Mouse (Mus musculus) forebrain, postnatal 0 days (tissue): ENCODE data around the gene Ccdc57. TPM values are rescaled to one million over a fixed set of nuclear protein-coding genes. Genes with fewer than 3 reads are reported as not detected.
"Not testable (repeated sequence)": the region's sequence is repeated elsewhere in the genome, so short reads cannot be mapped to it uniquely, and the experiment has no call there.

Source experiments
- ATAC-seq: fragments of 200-750 bp; cut with Nextera tagmentation; 2 replicates; pipeline ENCODE4 v1.8.0; 2017; ENCODE audit warnings: mild to moderate bottlenecking, moderate library complexity
- DNase-seq: peaks from one replicate; pipeline ENCODE4 v3.0.0-alpha.2; 2015
- H3K27ac ChIP-seq: fragments of 300-500 bp; sonication (generic); 2 replicates; pipeline ENCODE4 v1.5.1; 2014; ENCODE audit warnings: low read depth, mild to moderate bottlenecking, antibody characterized with exemption, low read length, moderate library complexity, mixed read lengths
- H3K27me3 ChIP-seq: fragments of 300-500 bp; sonication (generic); 2 replicates; pipeline ENCODE4 v1.6.1; 2014; ENCODE audit warnings: mild to moderate bottlenecking, low read length, mixed read lengths; ENCODE audit not compliant: insufficient read depth
- H3K36me3 ChIP-seq: fragments of 300-500 bp; sonication (generic); 2 replicates; pipeline ENCODE4 v1.6.1; 2014; ENCODE audit warnings: mild to moderate bottlenecking, moderate library complexity; ENCODE audit not compliant: insufficient read depth
- H3K4me1 ChIP-seq: fragments of 300-500 bp; sonication (generic); 2 replicates; pipeline ENCODE4 v1.6.1; 2014; ENCODE audit warnings: antibody characterized with exemption; ENCODE audit not compliant: insufficient read depth
- H3K4me2 ChIP-seq: fragments of 300-500 bp; sonication (generic); 2 replicates; pipeline ENCODE4 v1.6.1; 2014; ENCODE audit warnings: low read depth, mild to moderate bottlenecking, moderate library complexity
- H3K4me3 ChIP-seq: fragments of 300-500 bp; sonication (generic); 2 replicates; pipeline ENCODE4 v1.5.1; 2014; ENCODE audit warnings: low read depth, low read length, mixed read lengths
- H3K9ac ChIP-seq: fragments of 300-500 bp; sonication (generic); 2 replicates; pipeline ENCODE4 v1.6.1; 2014; ENCODE audit warnings: mild to moderate bottlenecking
- H3K9me3 ChIP-seq: fragments of 300-500 bp; sonication (generic); 2 replicates; pipeline ENCODE4 v1.6.1; 2016; ENCODE audit warnings: low read length
- CTCF ChIP-seq: sonication (generic); IDR thresholded peaks from 2 replicates; pipeline ENCODE4 v1.5.1; 2016; ENCODE audit warnings: antibody characterized with exemption, control low read depth, low read depth
- WGBS: fragments of 180-500 bp; shearing (Covaris S2); extraction: QIAGEN DNeasy Blood & Tissue Kit; methylation state at CpG from one replicate; pipeline ENCODE4 v1.1.7; 2014; 5-methylcytosine and 5-hydroxymethylcytosine counted together
- polyA plus RNA-seq: library from polyadenylated mRNA; unstranded; fragments of >200 nt; fragmentation: Nextera tagmentation; extraction: Ambion mirVana; gene quantifications from 2 replicates; pipeline ENCODE4 v1.2.1, GENCODE M21; 2015
- total RNA-seq: library from RNA; depleted of rRNA; stranded (reverse); fragments of >200 nt; gene quantifications from 2 replicates; pipeline ENCODE4 v1.2.3, GENCODE M21; 2014

The Ccdc57 gene
- total and polyA plus RNA-seq, 2 experiments from 2014 or later: 6.9 to 11.6 TPM

DNA sequence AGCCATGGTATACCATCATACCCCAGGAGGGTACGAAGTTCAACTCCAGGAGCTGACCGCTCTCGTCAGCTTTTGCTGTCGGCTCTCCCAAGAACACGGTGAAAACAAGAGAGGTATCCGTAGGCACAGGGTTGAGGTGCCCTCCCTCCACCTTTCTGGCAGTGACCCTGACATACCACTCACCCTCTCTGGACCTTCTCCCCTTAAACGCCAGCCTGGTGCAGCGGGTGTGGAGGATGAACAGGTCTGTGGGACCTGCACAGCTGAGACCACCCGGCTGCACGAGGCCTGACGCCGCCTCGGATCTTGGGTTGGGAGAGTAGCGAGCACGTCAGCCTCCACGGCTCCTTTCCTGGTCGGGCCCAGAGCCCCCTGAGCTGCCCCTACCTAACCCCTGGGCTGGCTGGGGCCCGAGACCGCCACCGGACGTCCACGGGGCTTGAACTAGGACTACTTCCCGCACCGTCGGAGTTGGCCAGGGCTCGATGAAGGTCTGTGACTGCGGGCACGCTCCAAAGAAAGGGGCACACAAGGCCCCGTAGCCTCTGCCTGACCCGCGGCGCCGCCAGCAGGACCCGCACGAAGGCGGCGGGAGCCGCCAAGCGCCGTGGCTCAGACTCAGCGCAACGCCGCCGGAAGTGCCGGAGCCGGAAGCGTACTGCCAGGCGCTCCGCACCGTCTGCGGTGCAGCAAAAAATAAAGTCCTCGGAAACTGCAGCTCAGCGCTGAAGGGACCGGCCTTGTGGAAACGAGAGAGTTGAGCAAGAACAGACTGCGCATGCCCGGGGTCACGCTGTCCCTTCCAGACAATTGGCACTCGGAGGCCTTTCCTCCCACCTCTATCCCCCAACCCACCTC, 136.7 kb downstream of the Ccdc57 start, which contains the start of gene Dus1l:
Dus1l (minus strand) TSS at position 648 of the 858 bp plus-strand sequence.
- H3K4me1 ChIP-seq: peaks cover 6% of the 10 kb centered on the region
- H3K36me3 ChIP-seq: peaks cover 31% of the 10 kb centered on the region
- WGBS: 4% methylated on average over 59 of the region's 59 CpGs
- H3K4me3 ChIP-seq: peak within 1 kb of the TSS; percentile 73
- H3K9ac ChIP-seq: peak within 1 kb of the TSS; percentile 83
- H3K9me3 ChIP-seq: no peaks in the 10 kb centered on the region
- peak; percentile 95 for ATAC-seq
- H3K4me2 ChIP-seq: peak within 1 kb of the TSS; percentile 94
- DNase-seq: peak; percentile 99
- H3K27ac ChIP-seq: peak within 1 kb of the TSS; percentile 83
- TF ChIP-seq CTCF: 0 out of 2 replicates have a peak, but pooled peaks have one; percentile 9
- H3K27me3 ChIP-seq: no peaks in the 10 kb centered on the region

DNA sequence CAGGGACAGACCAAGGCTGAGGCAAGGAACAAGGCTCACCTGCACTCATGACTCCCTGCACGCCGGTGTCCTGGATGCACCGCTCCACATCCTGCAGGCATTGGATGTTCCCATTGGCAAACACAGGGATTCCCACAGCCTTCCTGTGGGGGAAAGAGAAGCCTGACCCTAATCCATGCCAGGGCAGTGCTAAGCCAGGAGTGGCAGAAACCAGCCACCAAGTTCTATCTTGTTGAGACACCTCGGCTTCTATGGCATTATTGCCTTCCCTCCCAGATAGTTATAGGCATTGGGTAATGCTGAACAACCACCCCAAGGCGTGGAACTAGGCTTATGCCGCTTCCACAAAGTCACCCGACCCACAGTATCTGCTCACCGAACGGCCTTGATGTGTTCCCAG, 140.0 kb downstream of the Ccdc57 start:
- ATAC-seq (no peak), DNase-seq (no peak)
- no peaks in the 10 kb centered on the region for H3K9me3 ChIP-seq
- WGBS: 96% methylated on average over 9 of the region's 9 CpGs
- H3K27me3 ChIP-seq: no peaks in the 10 kb centered on the region
- no peak overlapping the region for H3K9ac ChIP-seq
- no peak overlapping the region for H3K4me2 ChIP-seq
- H3K4me3 ChIP-seq: no peak overlapping the region
- H3K27ac ChIP-seq: no peak overlapping the region
- peaks cover 59% of the 10 kb centered on the region for H3K36me3 ChIP-seq
- peaks cover 6% of the 10 kb centered on the region for H3K4me1 ChIP-seq
- no peak for TF ChIP-seq CTCF

DNA sequence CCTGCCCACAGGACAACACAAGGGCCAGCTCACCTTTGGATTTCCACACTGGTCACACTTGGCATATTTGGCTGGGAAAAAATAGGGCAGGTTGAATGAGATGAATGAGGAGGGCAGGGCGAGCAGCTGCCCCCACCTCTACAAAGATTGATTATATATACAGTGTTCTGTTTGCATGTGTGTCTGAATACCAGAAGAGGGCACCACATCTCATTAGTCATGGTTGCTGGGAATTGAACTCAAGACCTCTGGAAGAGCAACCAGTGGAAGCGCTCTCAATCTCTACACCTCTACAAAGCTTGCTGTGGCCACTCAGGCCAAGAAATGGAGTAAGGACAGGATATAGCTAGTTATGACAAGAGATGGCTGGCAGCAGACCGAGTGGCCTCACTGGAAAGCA, 142.9 kb downstream of the Ccdc57 start:
- ATAC-seq: peak; percentile 50; the same call in 1 of the 2 replicates
- DNase-seq: no peak
- H3K4me1 ChIP-seq: peaks cover 6% of the 10 kb centered on the region
- no peak overlapping the region for H3K9ac ChIP-seq
- no peak overlapping the region for H3K4me3 ChIP-seq
- 91% methylated on average over 3 of the region's 3 CpGs for WGBS
- no peak overlapping the region for H3K27ac ChIP-seq
- no peaks in the 10 kb centered on the region for H3K9me3 ChIP-seq
- H3K4me2 ChIP-seq: no peak overlapping the region
- peaks cover 79% of the 10 kb centered on the region for H3K36me3 ChIP-seq
- 0 out of 2 replicates have a peak, but pooled peaks have one; percentile 3 for TF ChIP-seq CTCF
- no peaks in the 10 kb centered on the region for H3K27me3 ChIP-seq

DNA sequence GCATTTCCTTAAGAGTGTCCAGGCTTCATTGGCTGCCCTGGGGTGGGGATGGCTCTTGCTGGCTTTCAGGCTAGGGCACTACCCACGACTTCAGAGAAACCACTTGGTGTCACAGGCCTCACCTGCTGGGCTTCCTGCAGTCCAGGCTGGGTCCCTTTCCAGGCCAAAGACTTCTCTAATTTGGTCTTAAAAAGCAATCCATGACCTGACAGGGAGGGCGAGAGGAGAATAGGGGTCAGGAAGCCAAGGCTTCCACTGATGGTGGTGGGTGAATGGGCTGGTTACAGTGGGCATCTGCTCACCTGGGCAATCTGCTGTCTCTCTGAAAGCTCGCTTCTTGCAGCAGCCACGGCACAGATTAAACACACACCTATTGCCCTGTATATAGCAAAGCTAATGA, 143.3 kb downstream of the Ccdc57 start:
- 91% methylated on average over 4 of the region's 4 CpGs for WGBS
- H3K4me2 ChIP-seq: no peak overlapping the region
- no peak for DNase-seq

DNA sequence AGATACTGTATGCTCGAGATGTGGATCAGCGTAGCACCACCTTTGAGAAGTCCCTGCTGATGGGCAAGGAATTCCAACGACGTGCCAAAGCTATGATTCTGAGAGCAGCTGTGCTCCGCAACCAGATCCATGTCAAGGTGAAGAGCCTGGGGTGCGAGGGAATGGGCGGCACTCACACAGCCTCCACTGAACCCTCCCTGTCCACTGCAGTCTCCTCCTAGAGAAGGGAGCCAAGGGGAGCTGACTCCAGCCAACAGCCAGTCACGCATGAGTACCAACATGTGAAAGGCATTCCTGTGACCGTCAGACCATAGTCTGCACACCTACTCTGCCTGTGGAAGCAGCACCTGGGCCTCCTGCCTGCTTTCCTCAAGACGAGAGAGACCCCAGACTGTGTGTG, 144.2 kb downstream of the Ccdc57 start:
- not testable (repeated sequence) for H3K4me3 ChIP-seq, ATAC-seq, H3K9me3 ChIP-seq, DNase-seq, H3K4me2 ChIP-seq, H3K27me3 ChIP-seq, H3K27ac ChIP-seq, H3K4me1 ChIP-seq, H3K9ac ChIP-seq
- 85% methylated on average over 9 of the region's 10 CpGs for WGBS
- peaks cover 73% of the 10 kb centered on the region for H3K36me3 ChIP-seq

More for the DNA sequence above, 143.3 kb downstream of the Ccdc57 start:
- Histone ChIP-seq H3K9me3 (no peaks in the 10 kb centered on the region), H3K36me3 (peaks cover 79% of the 10 kb centered on the region), H3K27me3 (no peaks in the 10 kb centered on the region), H3K9ac (no peak overlapping the region), H3K4me1 (peaks cover 6% of the 10 kb centered on the region), H3K27ac (no peak overlapping the region), H3K4me3 (no peak overlapping the region)
- TF ChIP-seq CTCF: no peak
- ATAC-seq: no peak

DNA sequence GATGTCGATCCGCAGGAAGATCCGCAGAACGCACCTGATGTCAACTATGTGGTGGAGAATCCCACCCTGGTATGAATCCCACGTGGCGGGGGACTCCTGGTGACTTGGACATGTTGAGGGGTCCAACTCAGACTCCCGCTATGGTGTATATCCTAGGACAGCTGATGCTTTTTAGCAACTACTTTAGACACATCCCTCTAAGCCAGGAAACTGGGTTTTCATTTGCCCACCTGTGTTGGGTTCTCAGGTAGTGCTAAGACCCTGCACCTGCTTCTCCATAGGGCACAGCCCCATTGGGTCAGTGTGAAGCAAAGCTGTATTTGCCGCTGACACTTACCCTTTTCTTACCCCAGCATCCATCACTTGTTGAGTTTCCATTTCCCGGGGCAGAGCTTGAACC, 147.5 kb downstream of the Ccdc57 start:
- Histone ChIP-seq H3K9ac (peak overlapping the region; percentile 97), H3K27ac (no peak overlapping the region)
- 35% methylated on average over 9 of the region's 9 CpGs for WGBS

More for the DNA sequence above, 147.5 kb downstream of the Ccdc57 start:
- Histone ChIP-seq H3K4me2 (peak overlapping the region; percentile 89), H3K27me3 (no peaks in the 10 kb centered on the region), H3K9me3 (no peaks in the 10 kb centered on the region), H3K4me1 (peaks cover 9% of the 10 kb centered on the region), H3K36me3 (peaks cover 57% of the 10 kb centered on the region), H3K4me3 (peak overlapping the region; percentile 88)
- DNase-seq (no peak), ATAC-seq (no peak)
- no peak for TF ChIP-seq CTCF
